Mouse (Mus musculus) G1E-ER4 (cell line): ENCODE data around the gene Sulf2. TPM values are rescaled to one million over a fixed set of nuclear protein-coding genes. Genes with fewer than 3 reads are reported as not detected.

ENCODE experiments used
- GATA1 ChIP-seq: IDR thresholded peaks from one replicate; pipeline ENCODE4 v1.8.0; 2012; ENCODE audit warnings: low read length, inconsistent platforms
- polyA plus RNA-seq: library from polyadenylated mRNA; stranded (reverse); fragments of >175 nt; gene quantifications from 2 replicates; pipeline ENCODE4 v1.2.3, GENCODE M21; 2012

Sulf2 gene
- polyA plus RNA-seq, 1 experiment = not detected

DNA sequence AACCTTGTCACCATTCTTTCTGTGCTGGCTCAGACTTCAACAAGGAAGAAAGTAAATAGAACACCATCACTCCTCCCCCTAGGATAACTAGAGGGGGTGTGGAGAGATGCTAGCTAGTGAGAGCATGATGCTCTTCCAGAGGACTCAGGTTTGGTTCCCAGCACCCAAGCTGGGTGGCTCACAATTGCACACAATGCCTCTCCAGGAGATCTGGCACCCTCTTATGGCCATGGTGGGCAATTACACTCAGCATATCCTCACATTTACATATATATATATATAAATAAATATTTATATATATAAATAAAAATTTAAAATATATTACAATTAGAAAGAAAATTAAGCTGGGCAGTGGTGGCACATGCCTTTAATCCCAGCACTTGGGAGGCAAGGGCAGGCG lies 58.6 kb downstream of the Sulf2 start:
- no peak for TF ChIP-seq GATA1

- no peak for TF ChIP-seq GATA1
Observed at GRCm38 (mm10) chr2:166096300-166096699, 59.2 kb downstream of the Sulf2 start.

DNA sequence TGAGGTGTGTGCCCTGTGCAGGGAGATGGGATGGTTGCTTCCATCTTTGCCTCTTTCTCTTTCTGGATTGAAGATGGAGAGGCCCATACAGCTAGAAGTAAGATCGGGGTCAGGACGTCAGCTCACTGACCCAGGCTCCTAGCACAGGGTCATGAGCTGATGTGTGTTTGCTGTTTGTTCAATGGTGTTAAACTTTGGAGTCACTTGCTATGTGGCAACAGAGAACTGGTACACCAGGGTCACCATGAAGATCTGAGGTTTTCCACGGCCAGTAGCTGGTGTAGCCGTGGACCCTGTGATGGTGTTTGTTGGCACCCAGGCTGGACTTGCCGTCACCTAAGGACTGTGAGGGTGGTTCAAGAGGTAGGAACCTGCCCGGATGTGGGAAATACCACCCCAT lies 63.1 kb downstream of the Sulf2 start:
- no peak for TF ChIP-seq GATA1

- TF ChIP-seq GATA1 = no peak
Observed at GRCm38 (mm10) chr2:166091599-166091998, 63.9 kb downstream of the Sulf2 start.

DNA sequence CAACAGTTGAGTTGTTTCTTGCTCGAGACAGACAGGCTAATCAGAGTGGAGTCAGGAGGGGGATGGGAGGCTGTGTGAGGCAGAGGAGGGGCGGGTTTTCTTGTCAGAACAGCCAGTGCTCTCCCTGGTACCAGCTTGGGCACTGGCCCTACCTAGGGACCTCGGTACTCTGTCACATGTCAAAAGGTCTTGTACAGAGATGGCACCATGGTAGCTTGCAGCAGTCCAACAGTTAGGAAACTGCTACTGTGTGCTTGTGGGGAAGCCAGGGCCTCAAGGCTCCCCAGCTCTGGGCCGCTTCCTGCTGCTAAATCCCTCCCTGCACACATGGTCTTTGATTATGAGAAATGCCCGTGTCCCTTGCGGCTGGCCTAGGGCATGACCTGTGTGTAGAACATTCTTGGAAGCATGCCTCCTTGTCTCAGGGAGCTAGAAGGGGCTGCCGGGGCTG lies 65.3 kb downstream of the Sulf2 start:
- TF ChIP-seq GATA1 = no peak

GRCm38 (mm10) chr2:166088991-166089390 lies 66.5 kb downstream of the Sulf2 start:
- TF ChIP-seq GATA1 = no peak

GRCm38 (mm10) chr2:166086457-166087233 lies 68.8 kb downstream of the Sulf2 start:
- TF ChIP-seq GATA1 = no peak

GRCm38 (mm10) chr2:166085780-166086179 lies 69.7 kb downstream of the Sulf2 start:
- no peak for TF ChIP-seq GATA1

GRCm38 (mm10) chr2:166084111-166084510 lies 71.4 kb downstream of the Sulf2 start:
- TF ChIP-seq GATA1 = no peak

- no peak for TF ChIP-seq GATA1
Observed at GRCm38 (mm10) chr2:166083542-166084031, 71.9 kb downstream of the Sulf2 start.

- TF ChIP-seq GATA1 = no peak
Observed at GRCm38 (mm10) chr2:166082661-166083060, 72.8 kb downstream of the Sulf2 start.

DNA sequence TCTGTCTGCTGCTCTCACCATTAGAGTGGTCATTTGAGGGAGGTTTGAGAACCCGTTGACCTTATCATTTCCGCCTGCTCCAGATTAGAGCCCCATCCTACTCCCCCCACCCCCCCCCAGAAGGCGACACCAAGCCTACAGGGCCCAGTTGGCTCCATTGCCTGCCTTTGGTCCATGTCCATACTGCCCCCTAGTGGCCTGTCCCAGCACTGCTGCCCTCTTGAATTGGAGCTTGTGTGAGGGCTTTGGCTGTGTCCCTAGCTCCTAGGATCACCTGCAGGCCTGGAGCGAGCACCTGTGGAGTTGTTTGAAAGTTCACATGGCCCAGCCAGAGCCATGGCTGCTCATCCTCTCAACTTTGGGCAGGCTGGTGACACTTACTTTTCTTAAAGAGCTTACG lies 73.3 kb downstream of the Sulf2 start:
- no peak for TF ChIP-seq GATA1

DNA sequence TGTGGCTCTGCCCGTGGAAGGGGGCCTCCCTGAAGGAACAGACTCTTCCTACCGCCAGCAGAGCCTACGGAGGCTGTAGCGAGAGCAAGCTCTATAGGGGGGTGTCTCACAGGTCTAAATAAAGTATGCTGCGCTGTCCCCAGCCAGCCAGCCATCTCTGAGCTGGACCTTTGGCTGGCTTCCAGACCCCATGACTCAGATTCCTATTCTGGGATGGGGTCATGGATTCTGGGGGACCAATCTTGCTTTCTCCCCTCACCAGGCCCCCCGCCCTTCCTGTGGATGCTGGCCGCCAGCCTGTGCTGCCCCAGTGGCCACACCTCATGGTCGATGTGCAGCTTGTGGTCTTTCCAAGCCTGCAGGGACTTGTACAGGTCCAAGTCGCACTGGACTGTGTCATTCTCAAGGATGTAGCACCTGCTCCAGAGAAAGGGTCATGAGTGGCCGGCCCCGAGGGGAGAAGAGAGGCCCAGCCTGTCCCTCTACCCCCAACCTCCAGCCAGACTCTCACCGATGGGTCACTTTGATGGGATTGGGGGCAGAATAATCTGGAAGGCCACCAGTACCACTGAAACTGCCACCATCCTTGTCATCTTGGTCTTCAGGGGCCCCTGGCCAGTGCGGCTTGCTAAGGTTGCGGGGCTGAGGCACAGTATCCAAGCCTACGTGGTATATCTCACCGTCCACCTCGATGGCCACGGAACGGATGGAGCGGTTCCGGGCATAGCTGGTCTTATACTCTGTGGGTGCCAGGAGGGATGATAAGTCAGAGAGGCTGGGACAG lies 74.3 kb downstream of the Sulf2 start:
- TF ChIP-seq GATA1 = no peak

GRCm38 (mm10) chr2:166079961-166080885 lies 75.2 kb downstream of the Sulf2 start:
- TF ChIP-seq GATA1 = no peak

DNA sequence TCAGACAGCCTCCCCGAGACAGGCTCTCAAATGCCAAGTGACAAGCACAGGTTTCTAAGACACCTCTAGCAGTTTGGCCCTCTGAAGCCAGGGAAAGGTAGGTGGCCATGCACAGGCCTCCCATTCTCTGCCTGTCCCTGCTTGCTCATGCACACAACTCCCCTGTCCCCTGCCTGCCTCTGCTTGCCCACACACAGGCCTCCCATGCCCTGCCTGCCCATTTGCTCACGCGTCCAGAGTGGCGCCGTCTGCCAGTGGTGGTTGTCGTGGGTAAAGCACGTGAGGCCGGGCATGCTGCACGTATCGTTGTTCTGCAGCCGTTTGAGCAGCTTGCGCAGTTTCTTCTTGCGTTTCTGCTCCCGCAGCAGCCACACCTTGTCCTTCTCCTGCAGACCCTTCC lies 76.2 kb downstream of the Sulf2 start:
- no peak for TF ChIP-seq GATA1
